ENCODE assay signal across 14 mouse cellular contexts in the genomic region with DNA sequence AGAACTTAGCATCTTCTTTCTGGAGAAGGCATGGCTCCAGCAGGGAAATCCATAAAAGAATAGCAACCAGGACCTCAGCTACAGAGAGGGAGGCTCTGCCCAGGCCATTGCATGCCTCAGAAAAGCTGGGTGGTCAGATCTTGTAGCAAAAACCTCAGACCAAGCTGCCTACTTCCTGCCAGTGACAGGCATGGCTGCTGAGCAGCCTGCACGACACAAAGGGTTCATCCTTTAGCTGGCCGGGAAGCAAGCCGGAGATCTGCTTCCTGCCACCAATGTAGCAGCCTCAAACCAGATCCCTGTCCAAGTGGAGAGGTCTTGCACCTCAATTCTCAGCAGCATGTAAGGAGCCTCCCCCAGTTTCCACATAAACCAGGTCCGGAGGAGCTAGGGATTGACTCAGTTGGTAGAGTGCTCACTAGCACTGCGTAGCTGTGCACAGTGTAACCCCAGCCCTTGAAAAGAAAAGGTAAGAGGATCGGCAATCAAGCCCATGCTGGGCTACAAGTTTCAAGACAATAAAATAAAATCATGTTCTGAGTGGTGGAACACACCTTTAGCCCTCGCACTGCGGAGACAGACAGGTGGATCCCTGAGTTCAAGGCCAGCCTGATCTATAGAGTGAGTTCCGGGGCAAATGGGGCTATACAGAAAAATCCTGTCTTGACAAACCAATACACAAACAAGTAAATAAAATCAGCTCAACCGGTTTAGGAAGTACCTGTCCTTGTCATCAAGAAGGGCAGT.
DNase-seq lines count a peak whose midpoint lies in the region; ATAC-seq lines count a peak whose summit lies in the region.
"Had no signal": no experiment of that assay in that cellular context is flagged by ENCODE, and none has a peak within 500 bp of the region (broad histone marks: within the 10 kb centered on the region; RNA-seq: fewer than 3 reads in every experiment).

No protein-coding gene starts in this region.

- no peaks in the 10 kb centered on the region for H3K9me3 ChIP-seq in heart, embryonic 13.5 days
- no peaks in the 10 kb centered on the region for H3K9me3 ChIP-seq in liver, embryonic 13.5 days (replicated peaks)
- H3K9me3 ChIP-seq in limb, embryonic 10.5 days (replicated peaks): no peaks in the 10 kb centered on the region
- H3K9me3 ChIP-seq: forebrain, embryonic 13.5 days had no signal

- H3K27ac ChIP-seq in heart, embryonic 13.5 days (replicated peaks): 0 out of 2 replicates have a peak overlapping the region, but pooled peaks have one; percentile 8
- 0 out of 2 replicates have a peak overlapping the region, but pooled peaks have one; percentile 9 for H3K27ac ChIP-seq in liver, embryonic 13.5 days
- peak overlapping the region; percentile 39 for H3K27ac ChIP-seq in limb, embryonic 10.5 days
- H3K27ac ChIP-seq: forebrain, embryonic 13.5 days had no signal

- WGBS in heart, embryonic 13.5 days: 79% methylated on average over 10 of the region's 10 CpGs
- 64% methylated on average over 10 of the region's 10 CpGs for WGBS in liver, embryonic 13.5 days (ENCODE audit: insufficient replicate concordance)
- WGBS in limb, embryonic 10.5 days: 89% methylated on average over 10 of the region's 10 CpGs

- peaks cover 20% of the 10 kb centered on the region for H3K4me1 ChIP-seq in heart, embryonic 13.5 days
- peaks cover 60% of the 10 kb centered on the region for H3K4me1 ChIP-seq in liver, embryonic 13.5 days (replicated peaks)
- peaks cover 72% of the 10 kb centered on the region for H3K4me1 ChIP-seq in limb, embryonic 10.5 days

- no peak for DNase-seq in heart, postnatal 25 days (ENCODE audit: low spot score)
- DNase-seq in liver, embryonic 13.5 days: no peak
- DNase-seq in liver: no peak
- peak; percentile 68 for DNase-seq in ES-CJ7 (ENCODE audit: low read depth, low spot score)
- no peak for DNase-seq in limb, embryonic 10.5 days (ENCODE audit: low spot score)
- DNase-seq in retina, postnatal 1 day: no peak
- DNase-seq: adrenal gland, postnatal 14 days; cerebellum, adult 8-10 months; heart, adult 11 months; layer of hippocampus, postnatal 36 days had no signal

- no peak overlapping the region for H3K4me3 ChIP-seq in heart, embryonic 13.5 days
- H3K4me3 ChIP-seq in liver, embryonic 13.5 days (replicated peaks): no peak overlapping the region
- H3K4me3 ChIP-seq in limb, embryonic 10.5 days: no peak overlapping the region
- H3K4me3 ChIP-seq: forebrain, embryonic 13.5 days had no signal

- intact Hi-C loops in heart, postnatal 25 days (cut with DNase I): no loop called here

- no peak overlapping the region for H3K9ac ChIP-seq in heart, embryonic 13.5 days
- no peak overlapping the region for H3K9ac ChIP-seq in liver, embryonic 13.5 days
- H3K9ac ChIP-seq: forebrain, embryonic 13.5 days had no signal

- ATAC-seq in heart, embryonic 13.5 days (ENCODE audit: extremely low read depth, insufficient number of reproducible peaks, low FRiP score, low TSS enrichment): no peak
- no peak for ATAC-seq in liver, embryonic 13.5 days (ENCODE audit: low read depth)
- no peak for ATAC-seq in megakaryocyte-erythroid progenitor cell, adult 5-6 weeks (replicated peaks; ENCODE audit: low FRiP score, low TSS enrichment, poor library complexity, severe bottlenecking)
- ATAC-seq: forebrain, embryonic 13.5 days; hindbrain, embryonic 16.5 days had no signal

- H3K36me3 ChIP-seq in heart, embryonic 13.5 days: peaks cover 11% of the 10 kb centered on the region
- no peaks in the 10 kb centered on the region for H3K36me3 ChIP-seq in liver, embryonic 13.5 days
- peaks cover 69% of the 10 kb centered on the region for H3K36me3 ChIP-seq in limb, embryonic 10.5 days

- H3K27me3 ChIP-seq in heart, embryonic 13.5 days (replicated peaks): no peaks in the 10 kb centered on the region
- H3K27me3 ChIP-seq in liver, embryonic 13.5 days: no peaks in the 10 kb centered on the region
- H3K27me3 ChIP-seq in limb, embryonic 10.5 days (ENCODE audit: low read depth, poor library complexity, severe bottlenecking): no peaks in the 10 kb centered on the region
- H3K27me3 ChIP-seq: forebrain, embryonic 13.5 days had no signal

- H3K4me2 ChIP-seq in heart, embryonic 13.5 days: no peak overlapping the region
- no peak overlapping the region for H3K4me2 ChIP-seq in liver, embryonic 13.5 days
- H3K4me2 ChIP-seq: forebrain, embryonic 13.5 days had no signal
